Mouse (Mus musculus): ENCODE data around the gene Otulin.

The Otulin gene

GRCm38 (mm10) chr15:27519857-27520256, 110.6 kb downstream of the Otulin start:
- ATAC-seq (ENCODE audit: insufficient number of reproducible peaks, low FRiP score, low TSS enrichment): no peak

DNA sequence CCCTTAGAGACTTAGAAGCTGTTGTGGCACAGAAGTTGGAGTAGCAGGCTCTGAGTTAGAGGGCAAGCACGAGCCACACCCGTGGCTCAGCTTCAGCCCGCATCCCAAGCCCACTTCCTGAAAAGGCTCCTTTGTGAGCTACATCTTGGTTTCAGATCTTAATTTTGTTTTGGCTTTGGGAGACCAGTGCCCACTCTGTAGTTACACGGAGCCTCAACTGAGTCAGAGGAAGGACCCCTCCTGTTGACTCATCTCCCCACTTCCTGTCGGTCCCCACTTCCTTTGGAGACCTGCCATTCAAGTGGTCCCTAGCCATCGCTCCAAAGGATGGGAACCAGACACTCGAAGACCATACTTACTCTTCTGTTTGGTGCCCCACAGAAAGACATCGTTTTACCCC, 112.5 kb downstream of the Otulin start:
- no peak for ATAC-seq (ENCODE audit: insufficient number of reproducible peaks, low FRiP score, low TSS enrichment)

DNA sequence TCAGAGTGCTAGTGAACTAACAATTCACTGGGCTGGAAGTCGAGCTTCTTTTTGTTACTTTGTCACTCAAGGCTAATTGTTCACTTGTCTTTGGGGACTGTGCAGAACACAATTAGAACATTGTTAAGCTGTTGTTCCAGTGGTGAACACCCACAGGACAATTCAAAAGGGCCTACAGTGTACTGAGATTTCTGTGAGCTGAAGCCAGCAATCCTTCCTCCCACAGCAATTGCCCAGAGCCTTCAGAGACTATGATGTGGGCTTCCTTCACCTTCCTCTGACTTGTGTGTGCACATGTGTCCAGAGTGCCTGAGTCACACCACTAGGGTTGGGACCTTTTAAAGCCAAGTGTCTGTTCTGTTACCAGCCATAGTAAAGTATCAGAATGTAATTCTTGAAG, 113.6 kb downstream of the Otulin start:
- no peak for ATAC-seq (ENCODE audit: insufficient number of reproducible peaks, low FRiP score, low TSS enrichment)

DNA sequence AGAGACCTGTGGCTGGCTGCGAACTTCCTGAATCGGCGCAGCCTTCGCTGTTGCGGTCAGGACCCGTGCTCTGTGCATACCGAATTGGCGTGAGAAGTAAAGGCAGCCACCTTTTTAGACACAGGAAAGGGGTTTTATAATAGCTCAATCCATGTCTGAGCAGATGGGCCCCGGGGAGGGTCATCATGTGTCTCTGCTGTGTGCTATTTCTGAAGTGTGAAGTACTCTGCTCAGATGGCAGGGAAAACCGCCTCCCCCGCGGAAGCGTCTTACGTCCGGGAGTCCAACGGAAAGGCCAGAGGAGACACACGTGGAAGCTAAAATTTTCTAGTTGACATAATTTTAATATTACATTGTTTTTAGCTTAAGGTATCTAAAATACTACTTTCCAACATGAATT, 121.5 kb downstream of the Otulin start:
- peak; percentile 52; the same call in 1 of the 2 replicates for ATAC-seq (ENCODE audit: insufficient number of reproducible peaks, low FRiP score, low TSS enrichment)

GRCm38 (mm10) chr15:27508169-27508568, 122.3 kb downstream of the Otulin start:
- no peak for ATAC-seq (ENCODE audit: insufficient number of reproducible peaks, low FRiP score, low TSS enrichment)

DNA sequence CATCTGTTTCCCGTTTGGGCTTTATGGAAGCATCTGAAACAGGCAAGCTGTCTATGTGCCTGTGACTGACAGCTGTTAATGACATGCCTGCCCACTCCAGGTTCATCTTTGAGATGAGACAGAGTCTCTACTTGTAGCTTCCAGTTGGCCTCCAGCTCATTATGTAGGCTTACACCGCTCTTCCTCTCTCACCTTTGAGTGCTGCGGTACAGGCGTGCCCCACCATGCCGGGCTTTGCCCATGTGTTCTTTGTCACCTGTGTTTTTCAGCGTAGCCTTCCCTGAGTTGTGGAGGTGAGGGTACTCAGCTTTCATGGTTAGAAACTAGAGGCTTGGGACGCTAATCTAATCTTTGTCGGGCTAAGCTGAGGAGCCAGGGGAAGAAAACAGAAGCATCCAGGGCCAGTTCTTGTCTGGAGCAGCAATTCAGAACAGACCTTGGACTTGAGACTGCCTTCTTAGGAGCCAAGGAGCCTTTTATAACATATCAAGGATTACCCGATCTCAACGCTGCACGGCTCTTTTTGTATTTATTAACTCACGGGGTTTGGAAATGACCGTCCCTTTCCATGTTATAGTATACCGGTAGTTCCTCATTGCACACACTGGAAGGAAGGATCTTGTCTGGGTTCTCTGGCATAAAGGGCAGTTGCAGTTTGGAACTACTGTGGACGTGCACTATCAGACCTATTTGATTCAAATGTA, 123.4 kb downstream of the Otulin start:
- no peak for ATAC-seq (ENCODE audit: insufficient number of reproducible peaks, low FRiP score, low TSS enrichment)

GRCm38 (mm10) chr15:27506127-27506886, 124.2 kb downstream of the Otulin start:
- ATAC-seq (ENCODE audit: insufficient number of reproducible peaks, low FRiP score, low TSS enrichment): no peak

- ATAC-seq (ENCODE audit: insufficient number of reproducible peaks, low FRiP score, low TSS enrichment): no peak
Observed at GRCm38 (mm10) chr15:27503801-27504730, 126.4 kb downstream of the Otulin start.

GRCm38 (mm10) chr15:27503221-27503620, 127.3 kb downstream of the Otulin start:
- ATAC-seq (ENCODE audit: insufficient number of reproducible peaks, low FRiP score, low TSS enrichment): no peak

- no peak for ATAC-seq (ENCODE audit: insufficient number of reproducible peaks, low FRiP score, low TSS enrichment)
Observed at GRCm38 (mm10) chr15:27502338-27502737, 128.2 kb downstream of the Otulin start.

DNA sequence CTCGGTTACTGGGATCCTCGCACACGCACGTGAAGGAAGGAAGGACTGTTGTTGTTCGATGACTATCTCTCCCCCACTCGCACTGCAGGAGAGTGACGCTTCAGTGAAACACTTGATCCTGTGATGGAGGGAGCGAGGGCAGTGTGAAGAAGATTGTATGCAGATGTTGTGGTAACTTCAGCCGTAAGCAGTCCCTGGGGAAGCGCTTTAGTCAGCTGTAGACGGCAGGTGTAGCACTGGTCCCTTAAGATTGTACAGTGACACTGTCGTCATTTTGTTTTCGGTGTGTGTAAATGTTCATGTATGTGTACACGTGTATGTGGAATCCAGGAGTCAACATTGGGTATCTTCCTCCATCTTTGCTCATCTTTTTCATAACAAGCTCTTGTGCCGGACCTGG, 130.1 kb downstream of the Otulin start:
- ATAC-seq (ENCODE audit: insufficient number of reproducible peaks, low FRiP score, low TSS enrichment): no peak

GRCm38 (mm10) chr15:27498078-27498477, 132.4 kb downstream of the Otulin start:
- no peak for ATAC-seq (ENCODE audit: insufficient number of reproducible peaks, low FRiP score, low TSS enrichment)

- ATAC-seq (ENCODE audit: insufficient number of reproducible peaks, low FRiP score, low TSS enrichment): 0 out of 2 replicates have a peak, but pooled peaks have one; percentile 16
Observed at GRCm38 (mm10) chr15:27497300-27497997, 133.0 kb downstream of the Otulin start.

DNA sequence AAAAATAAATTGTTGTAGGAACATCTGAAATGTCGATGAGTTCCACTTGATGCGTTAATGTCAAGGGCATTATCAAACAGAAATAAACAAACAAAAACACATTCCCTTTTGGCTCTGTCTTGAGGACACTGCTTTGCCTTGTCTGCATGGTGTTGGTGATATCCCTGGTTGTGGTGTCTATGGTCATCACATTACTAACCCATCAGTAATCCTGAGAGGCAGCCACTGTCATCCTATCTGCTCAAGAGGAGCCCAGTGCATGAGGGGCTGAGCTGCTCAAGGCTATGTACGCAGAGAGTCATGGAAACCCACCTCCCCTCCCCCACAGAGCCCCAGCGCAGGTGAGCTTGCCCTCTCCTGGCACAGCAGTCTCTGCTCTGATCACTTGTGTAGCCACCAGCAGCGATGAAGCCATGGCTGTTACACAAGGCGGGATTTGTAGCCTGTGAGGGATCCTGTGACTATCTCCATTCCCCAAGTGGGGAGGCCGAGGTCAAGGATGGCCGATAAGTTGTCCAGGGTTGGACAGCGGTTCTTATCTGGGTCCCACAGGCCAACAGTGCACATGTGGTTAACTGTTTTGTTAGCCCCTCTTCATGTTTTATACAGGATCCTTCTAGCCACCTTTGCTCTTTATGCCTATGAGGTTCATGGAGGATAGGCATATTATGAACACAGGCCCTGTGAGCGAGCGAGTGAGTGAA, 133.7 kb downstream of the Otulin start:
- no peak for ATAC-seq (ENCODE audit: insufficient number of reproducible peaks, low FRiP score, low TSS enrichment)

DNA sequence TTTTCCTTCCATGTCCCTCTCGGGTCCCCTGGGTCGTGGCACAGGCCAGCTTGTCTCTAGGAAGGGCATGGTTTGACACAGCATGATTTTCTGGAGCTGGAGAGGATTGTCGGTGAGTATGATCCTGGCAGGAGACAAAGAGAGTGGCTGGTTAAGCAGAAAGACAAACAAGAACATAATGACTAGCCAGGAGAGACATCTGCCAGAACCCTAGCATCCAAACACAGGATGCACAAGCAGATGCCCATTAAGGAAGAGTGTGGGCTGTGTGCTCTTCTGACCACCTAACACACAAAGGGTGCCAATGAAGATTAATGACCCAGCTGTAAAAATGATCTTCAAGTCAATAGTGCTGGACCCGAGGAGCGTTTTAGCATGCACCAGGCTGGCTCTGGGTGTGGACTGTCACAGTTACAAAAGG, 134.5 kb downstream of the Otulin start:
- peak; percentile 47; the same call in 1 of the 2 replicates for ATAC-seq (ENCODE audit: insufficient number of reproducible peaks, low FRiP score, low TSS enrichment)

- ATAC-seq (ENCODE audit: insufficient number of reproducible peaks, low FRiP score, low TSS enrichment): no peak
Observed at GRCm38 (mm10) chr15:27493516-27493915, 137.0 kb downstream of the Otulin start.

GRCm38 (mm10) chr15:27492734-27493133, 137.8 kb downstream of the Otulin start:
- ATAC-seq (ENCODE audit: insufficient number of reproducible peaks, low FRiP score, low TSS enrichment): no peak
